In genomic region chr3:73055399-73056043, GRCm38 (mm10) we compare ENCODE assay signal across 16 mouse cellular contexts. TPM values are rescaled to one million over a fixed set of nuclear protein-coding genes. Genes with fewer than 3 reads are reported as not detected.
A peak's percentile ranks its signal among the peaks of the same experiment; 100 is the strongest.
DNase-seq lines count a peak whose midpoint lies in the region; ATAC-seq lines count a peak whose summit lies in the region.
"Had no signal": no experiment of that assay in that cellular context is flagged by ENCODE, and none has a peak within 500 bp of the region (broad histone marks: within the 10 kb centered on the region; RNA-seq: fewer than 3 reads in every experiment).

No protein-coding gene starts in this region.

- no peak overlapping the region for H3K27ac ChIP-seq in midbrain, embryonic 11.5 days (ENCODE audit: low read depth, low read length)
- no peak overlapping the region for H3K27ac ChIP-seq in heart, embryonic 12.5 days (ENCODE audit: poor library complexity, severe bottlenecking)
- H3K27ac ChIP-seq: embryonic facial prominence, embryonic 12.5 days; kidney, embryonic 15.5 days; limb, embryonic 15.5 days had no signal

- peaks cover 17% of the 10 kb centered on the region for H3K27me3 ChIP-seq in midbrain, embryonic 11.5 days (ENCODE audit: control insufficient read depth, insufficient read depth, low read length)
- peaks cover 61% of the 10 kb centered on the region for H3K27me3 ChIP-seq in heart, embryonic 12.5 days (replicated peaks)

- peaks cover 4% of the 10 kb centered on the region; the same call in 1 of the 2 replicates for H3K4me1 ChIP-seq in midbrain, embryonic 11.5 days (ENCODE audit: control insufficient read depth, insufficient read depth, low read length)
- peaks cover 23% of the 10 kb centered on the region; the same call in 1 of the 2 replicates for H3K4me1 ChIP-seq in heart, embryonic 12.5 days (replicated peaks)

- no peak overlapping the region for H3K9ac ChIP-seq in midbrain, embryonic 11.5 days (ENCODE audit: low read length)
- no peak overlapping the region for H3K9ac ChIP-seq in heart, embryonic 12.5 days
- H3K9ac ChIP-seq: embryonic facial prominence, embryonic 12.5 days; kidney, embryonic 15.5 days; limb, embryonic 15.5 days had no signal

- H3K9me3 ChIP-seq in midbrain, embryonic 11.5 days (ENCODE audit: control insufficient read depth, low read length): no peaks in the 10 kb centered on the region
- no peaks in the 10 kb centered on the region for H3K9me3 ChIP-seq in heart, embryonic 12.5 days (replicated peaks)
- H3K9me3 ChIP-seq: embryonic facial prominence, embryonic 12.5 days; kidney, embryonic 15.5 days; limb, embryonic 15.5 days had no signal

- no peaks in the 10 kb centered on the region for H3K36me3 ChIP-seq in midbrain, embryonic 11.5 days (ENCODE audit: control insufficient read depth, insufficient read depth, low read length)
- H3K36me3 ChIP-seq in heart, embryonic 12.5 days: no peaks in the 10 kb centered on the region
- H3K36me3 ChIP-seq: embryonic facial prominence, embryonic 12.5 days; kidney, embryonic 15.5 days; limb, embryonic 15.5 days had no signal

- 28% methylated on average over 7 of the region's 7 CpGs for WGBS in midbrain, embryonic 11.5 days
- WGBS in heart, embryonic 12.5 days: 34% methylated on average over 7 of the region's 7 CpGs

- H3K4me3 ChIP-seq in midbrain, embryonic 11.5 days (ENCODE audit: low read depth, low read length): no peak overlapping the region
- no peak overlapping the region for H3K4me3 ChIP-seq in heart, embryonic 12.5 days

- ATAC-seq in midbrain, embryonic 11.5 days (ENCODE audit: low FRiP score): no peak
- ATAC-seq in monocyte, adult 5-6 weeks (replicated peaks; ENCODE audit: insufficient number of reproducible peaks, low FRiP score, low TSS enrichment, poor library complexity, severe bottlenecking): no peak
- no peak for ATAC-seq in heart, embryonic 12.5 days (ENCODE audit: insufficient number of reproducible peaks, low FRiP score)

- peak; percentile 20 for DNase-seq in embryo, embryonic 10.5 days (ENCODE audit: low spot score)
- DNase-seq in embryo, embryonic 9.5 days (ENCODE audit: extremely low spot score): no peak
- peak; percentile 40 to 48 for DNase-seq in right cerebral cortex, postnatal 10 days (ENCODE audit: low spot score in 2 of 2)
- DNase-seq in right cerebral cortex, postnatal 36 days (ENCODE audit: low spot score in 2 of 2): no peak
- peak; percentile 86 for DNase-seq in midbrain, embryonic 11.5 days (ENCODE audit: low spot score, missing footprints)
- DNase-seq in testis, postnatal 14 days (ENCODE audit: low spot score): no peak
- DNase-seq: adrenal gland, postnatal 36 days; gastrocnemius, postnatal 10 days; heart, postnatal 10 days had no signal

- no peak overlapping the region for H3K4me2 ChIP-seq in midbrain, embryonic 11.5 days
- no peak overlapping the region for H3K4me2 ChIP-seq in heart, embryonic 12.5 days

RNA-seq across cellular contexts. Expression of gene Slitrk3, which starts 2.1 kb away (rescaled TPM):
- 1.1 and 1.4 TPM in 2 replicates for polyA plus RNA-seq in midbrain, embryonic 11.5 days (2014; fragmentation: Nextera tagmentation; extraction: Ambion mirVana)
- total RNA-seq in monocyte, adult 5-6 weeks (2017): not detected in 3 replicates
- 0.13 and 0.24 TPM in 2 replicates for polyA plus RNA-seq in heart, embryonic 12.5 days (2016; fragmentation: Nextera tagmentation; extraction: Ambion mirVana)
- total RNA-seq: adrenal gland, postnatal 36 days; megakaryocyte-erythroid progenitor cell, adult 5-6 weeks had no signal
- polyA plus RNA-seq: testis, adult 2 months had no signal

Comparison
In these comparisons a context has a peak if more than half of its experiments do, and no peak if none do; other contexts are left out.
1. DNase-seq: peak in embryo, embryonic 10.5 days (single experiment), right cerebral cortex, postnatal 10 days (2 of 2) and midbrain, embryonic 11.5 days (single experiment); none in embryo, embryonic 9.5 days (single experiment), right cerebral cortex, postnatal 36 days (0 of 2) and testis, postnatal 14 days (single experiment).